Mouse (Mus musculus) CH12.LX (cell line): ENCODE measurements around the gene Btf3l4. TPM values are rescaled to one million over a fixed set of nuclear protein-coding genes. Genes with fewer than 3 reads are reported as not detected.

ENCODE experiments used
- DNase-seq: peaks from one replicate; pipeline ENCODE4 v3.0.0-alpha.2; 2013; ENCODE audit errors: extremely low read depth
- H3K27ac ChIP-seq: 2 replicates; pipeline ENCODE4 v1.5.1; 2012; ENCODE audit warnings: low read depth, mild to moderate bottlenecking, control low read depth, moderate library complexity; ENCODE audit not compliant: insufficient read depth
- H3K27me3 ChIP-seq: replicated peaks from 2 replicates; pipeline ENCODE3; 2012; ENCODE audit warnings: inconsistent platforms
- H3K36me3 ChIP-seq, 2 experiments: replicated peaks in 1 of 2; 2 replicates each; pipeline versions ENCODE3 to v1.6.1; 2012; ENCODE audit warnings: inconsistent platforms in 1 of 2, low read length in 1 of 2, mild to moderate bottlenecking in 1 of 2, mixed read lengths in 1 of 2, moderate library complexity in 1 of 2; ENCODE audit not compliant: control insufficient read depth in 1 of 2, insufficient read depth in 1 of 2
- H3K4me1 ChIP-seq, 2 experiments: 2 replicates each; pipeline ENCODE4 v1.6.1; 2012; ENCODE audit warnings: inconsistent platforms in 1 of 2, moderate library complexity in 1 of 2; ENCODE audit not compliant: insufficient read depth in 2 of 2, control insufficient read depth in 1 of 2
- H3K4me2 ChIP-seq: 2 replicates; pipeline ENCODE4 v1.6.1; 2012; ENCODE audit warnings: low read depth, mild to moderate bottlenecking, control low read depth; ENCODE audit not compliant: poor library complexity, insufficient read depth, severe bottlenecking
- H3K4me3 ChIP-seq, 3 experiments: fragments of 150-350 bp in 1 of 3; sonication (generic) in 1 of 3; replicated peaks in 1 of 3; 2 replicates each; pipeline versions ENCODE3 to v1.5.1; 2011 to 2012; ENCODE audit warnings: low read depth in 2 of 3, low read length in 2 of 3, mild to moderate bottlenecking in 2 of 3, moderate library complexity in 2 of 3, control low read depth in 1 of 3, improper control_type of control experiment in 1 of 3, inconsistent platforms in 1 of 3, mixed read lengths in 1 of 3; ENCODE audit not compliant: poor library complexity in 1 of 3
- H3K79me2 ChIP-seq: replicated peaks from 2 replicates; pipeline ENCODE4 v1.6.1; 2012; ENCODE audit warnings: mild to moderate bottlenecking, moderate library complexity; ENCODE audit not compliant: control insufficient read depth, poor library complexity, insufficient read depth, severe bottlenecking; ENCODE audit errors: extremely low read depth
- H3K9ac ChIP-seq: 2 replicates; pipeline ENCODE4 v1.6.1; 2012; ENCODE audit warnings: low read depth, mild to moderate bottlenecking, control low read depth, moderate library complexity; ENCODE audit not compliant: insufficient read depth
- H3K9me3 ChIP-seq: replicated peaks from 2 replicates; pipeline ENCODE3; 2012; ENCODE audit warnings: low read length, inconsistent platforms, mixed read lengths
- BHLHE40 ChIP-seq: IDR thresholded peaks from 2 replicates; pipeline ENCODE4 v1.6.1; 2011; ENCODE audit warnings: mild to moderate bottlenecking, low read depth, low read length, improper control_type of control experiment
- CHD1 ChIP-seq: IDR thresholded peaks from 2 replicates; pipeline ENCODE4 v1.6.1; 2012; ENCODE audit warnings: low read depth, low read length, improper control_type of control experiment, inconsistent platforms
- CHD2 ChIP-seq: IDR thresholded peaks from 2 replicates; pipeline ENCODE4 v1.6.1; 2011; ENCODE audit warnings: low read length, improper control_type of control experiment
- CTCF ChIP-seq, 2 experiments: IDR thresholded peaks in 1 of 2; conservative IDR thresholded peaks in 1 of 2; 2 replicates each; pipeline ENCODE4 v1.5.1; 2011 to 2012; ENCODE audit warnings: low read depth in 2 of 2, low read length in 2 of 2, improper control_type of control experiment in 1 of 2, inconsistent platforms in 1 of 2, mild to moderate bottlenecking in 1 of 2, moderate library complexity in 1 of 2
- E2F4 ChIP-seq: IDR thresholded peaks from 2 replicates; pipeline ENCODE4 v1.6.1; 2011; ENCODE audit warnings: low read depth, low read length, improper control_type of control experiment; ENCODE audit not compliant: insufficient replicate concordance
- EP300 ChIP-seq: IDR thresholded peaks from 2 replicates; pipeline ENCODE4 v1.6.1; 2011; ENCODE audit warnings: low read length, improper control_type of control experiment
- ETS1 ChIP-seq: conservative IDR thresholded peaks from 2 replicates; pipeline ENCODE4 v1.6.1; 2012; ENCODE audit warnings: low read depth, mild to moderate bottlenecking, inconsistent platforms, low read length, improper control_type of control experiment, moderate library complexity
- GABPA ChIP-seq: IDR thresholded peaks from 2 replicates; pipeline ENCODE4 v1.6.1; 2012; ENCODE audit warnings: low read depth, low read length, improper control_type of control experiment, inconsistent platforms; ENCODE audit not compliant: insufficient replicate concordance
- IRF4 ChIP-seq: IDR thresholded peaks from 2 replicates; pipeline ENCODE4 v1.6.1; 2014; ENCODE audit warnings: low read depth, mild to moderate bottlenecking, inconsistent platforms, low read length, improper control_type of control experiment
- JUND ChIP-seq: conservative IDR thresholded peaks from 2 replicates; pipeline ENCODE4 v1.6.1; 2011; ENCODE audit warnings: low read depth, low read length, improper control_type of control experiment
- KAT2A ChIP-seq: IDR thresholded peaks from 2 replicates; pipeline ENCODE4 v1.6.1; 2012; ENCODE audit warnings: low read length, improper control_type of control experiment, inconsistent platforms; ENCODE audit not compliant: insufficient replicate concordance
- MAFK ChIP-seq: IDR thresholded peaks from 2 replicates; pipeline ENCODE4 v1.6.1; 2011; ENCODE audit warnings: low read length, improper control_type of control experiment; ENCODE audit not compliant: insufficient replicate concordance
- MAX ChIP-seq: IDR thresholded peaks from 2 replicates; pipeline ENCODE4 v1.6.1; 2011; ENCODE audit warnings: low read length, improper control_type of control experiment
- MAZ ChIP-seq: IDR thresholded peaks from 2 replicates; pipeline ENCODE4 v1.6.1; 2012; ENCODE audit warnings: low read depth, mild to moderate bottlenecking, inconsistent platforms, low read length, improper control_type of control experiment, moderate library complexity
- MXI1 ChIP-seq: IDR thresholded peaks from 2 replicates; pipeline ENCODE4 v1.6.1; 2011; ENCODE audit warnings: mild to moderate bottlenecking, low read depth, low read length, improper control_type of control experiment
- NRF1 ChIP-seq: IDR thresholded peaks from 2 replicates; pipeline ENCODE4 v1.6.1; 2014; ENCODE audit warnings: low read depth, mild to moderate bottlenecking, inconsistent platforms, low read length, improper control_type of control experiment, moderate library complexity
- PAX5 ChIP-seq: IDR thresholded peaks from 2 replicates; pipeline ENCODE4 v1.6.1; 2012; ENCODE audit warnings: low read length, inconsistent platforms, mixed read lengths
- POLR2AphosphoS2 ChIP-seq: IDR thresholded peaks from 2 replicates; pipeline ENCODE4 v1.6.1; 2011; ENCODE audit warnings: low read depth, low read length, improper control_type of control experiment
- RAD21 ChIP-seq: IDR thresholded peaks from 2 replicates; pipeline ENCODE4 v1.6.1; 2011; ENCODE audit warnings: low read depth, mild to moderate bottlenecking, low read length, improper control_type of control experiment, moderate library complexity
- RCOR1 ChIP-seq: conservative IDR thresholded peaks from 2 replicates; pipeline ENCODE4 v1.6.1; 2012; ENCODE audit warnings: low read depth, mild to moderate bottlenecking, inconsistent platforms, low read length, improper control_type of control experiment
- SMC3 ChIP-seq: IDR thresholded peaks from 2 replicates; pipeline ENCODE4 v1.6.1; 2011; ENCODE audit warnings: low read depth, low read length, improper control_type of control experiment
- TCF12 ChIP-seq: IDR thresholded peaks from 2 replicates; pipeline ENCODE4 v1.6.1; 2014; ENCODE audit warnings: low read depth, mild to moderate bottlenecking, inconsistent platforms, low read length, improper control_type of control experiment
- UBTF ChIP-seq: IDR thresholded peaks from 2 replicates; pipeline ENCODE4 v1.6.1; 2012; ENCODE audit warnings: low read depth, mild to moderate bottlenecking, inconsistent platforms, low read length, improper control_type of control experiment, moderate library complexity
- USF1 ChIP-seq: IDR thresholded peaks from 2 replicates; pipeline ENCODE4 v1.6.1; 2014; ENCODE audit warnings: low read depth, mild to moderate bottlenecking, inconsistent platforms, low read length, improper control_type of control experiment
- ZKSCAN1 ChIP-seq: IDR thresholded peaks from 2 replicates; pipeline ENCODE4 v1.6.1; 2012; ENCODE audit warnings: low read depth, inconsistent platforms, low read length, improper control_type of control experiment, borderline replicate concordance
- ZMIZ1 ChIP-seq: IDR thresholded peaks from 2 replicates; pipeline ENCODE4 v1.6.1; 2012; ENCODE audit warnings: low read depth, mild to moderate bottlenecking, inconsistent platforms, low read length, improper control_type of control experiment
- ZNF384 ChIP-seq: IDR thresholded peaks from 2 replicates; pipeline ENCODE4 v1.6.1; 2012; ENCODE audit warnings: low read depth, low read length, improper control_type of control experiment, inconsistent platforms
- dilution Hi-C: fragments of 300-500 bp; cut with MboI; formaldehyde crosslinking; loops from 2 replicates; pipeline ENCODE4 v1.14.3; 2020; ENCODE audit warnings: low sequenced_read_pairs; ENCODE audit not compliant: extremely low pct_unique_long_range_greater_than_20kb, extremely low pct_ligation_motif_present
- in situ Hi-C: fragments of 300-500 bp; cut with MboI; formaldehyde crosslinking; loops from 3 replicates; pipeline ENCODE4 v1.14.3; 2019; ENCODE audit warnings: low sequenced_read_pairs, low pct_ligation_motif_present, low pct_unique_long_range_greater_than_20kb, mixed read lengths
- polyA plus RNA-seq: library from polyadenylated mRNA; unstranded; fragments of >175 nt; gene quantifications from 2 replicates; pipeline ENCODE4 v1.2.1, GENCODE M21; 2012; ENCODE audit warnings: low read depth; ENCODE audit not compliant: insufficient read length
- total RNA-seq, 2 experiments: library from RNA; depleted of rRNA; stranded (reverse); fragments of 300-350 nt in 1 of 2; fragments of >200 nt in 1 of 2; gene quantifications; 2 replicates each; pipeline ENCODE4 v1.2.3; 2012 to 2014

Gene Btf3l4
- total and polyA plus RNA-seq, 3 experiments, result 33.3 to 67.6 (median 52.7) TPM

GRCm38 (mm10) chr4:108798083-108798830, 35.2 kb downstream of the Btf3l4 start:
- H3K4me3 ChIP-seq, result no peak overlapping the region
- dilution Hi-C loops, result no loop called here
- TF ChIP-seq USF1 (no peak), ZKSCAN1 (no peak), ZMIZ1 (no peak), KAT2A (no peak), JUND (no peak), NRF1 (no peak), RAD21 (peak; percentile 65), PAX5 (no peak), TCF12 (no peak), ETS1 (no peak), CHD1 (no peak), CTCF (conservative IDR thresholded peaks at IDR 0.05 in 1 of 2, IDR thresholded peaks at IDR 0.05 in 1 of 2; ENCODE audit: low read depth in 2 of 2, low read length in 2 of 2) (peak; percentile 54 to 77; a peak in 3 of 4 replicates), MAFK (no peak), MAX (no peak), MXI1 (no peak), UBTF (no peak), SMC3 (peak; percentile 74), GABPA (no peak), EP300 (no peak), IRF4 (no peak), POLR2AphosphoS2 (no peak), BHLHE40 (no peak), MAZ (peak; percentile 85), CHD2 (peak; percentile 74), RCOR1 (no peak), E2F4 (no peak), ZNF384 (no peak)
- TF ChIP-seq, all 38 proteins: peak for 5
- peak; percentile 68 for DNase-seq
- Histone ChIP-seq H3K4me2 (no peak overlapping the region), H3K36me3 (no peaks in the 10 kb centered on the region), H3K27ac (no peak overlapping the region), H3K4me1 (no peaks in the 10 kb centered on the region), H3K9me3 (no peaks in the 10 kb centered on the region), H3K27me3 (peaks cover 2% of the 10 kb centered on the region), H3K79me2 (no peaks in the 10 kb centered on the region), H3K9ac (no peak overlapping the region)
- in situ Hi-C loops, result no loop called here
